ENCODE assay signal across 15 mouse cellular contexts in genomic region chr4:134065431-134066004, GRCm38 (mm10). TPM values are rescaled to one million over a fixed set of nuclear protein-coding genes. Genes with fewer than 3 reads are reported as not detected.
DNase-seq lines count a peak whose midpoint lies in the region; ATAC-seq lines count a peak whose summit lies in the region.
"Had no signal": no experiment of that assay in that cellular context is flagged by ENCODE, and none has a peak within 500 bp of the region (broad histone marks: within the 10 kb centered on the region; RNA-seq: fewer than 3 reads in every experiment).

No protein-coding gene starts in this region.

- ATAC-seq in heart, embryonic 12.5 days (ENCODE audit: insufficient number of reproducible peaks, low FRiP score) = no peak
- ATAC-seq in limb, embryonic 15.5 days (ENCODE audit: insufficient number of reproducible peaks, low FRiP score, low TSS enrichment, low read depth) = no peak
- peak; percentile 49; the same call in 1 of the 2 replicates for ATAC-seq in stomach, embryonic 16.5 days (ENCODE audit: insufficient read depth, low FRiP score)
- no peak for ATAC-seq in activated CD4-positive, CD25-positive, alpha-beta regulatory T cell, adult 4 months
- ATAC-seq: forebrain, embryonic 15.5 days; Patski had no signal

- H3K27ac ChIP-seq in heart, embryonic 12.5 days (ENCODE audit: poor library complexity, severe bottlenecking) = no peak overlapping the region
- H3K27ac ChIP-seq in limb, embryonic 15.5 days = no peak overlapping the region
- 0 out of 2 replicates have a peak overlapping the region, but pooled peaks have one; percentile 25 for H3K27ac ChIP-seq in stomach, embryonic 16.5 days (ENCODE audit: low read length)
- H3K27ac ChIP-seq: forebrain, embryonic 15.5 days; neural tube, embryonic 13.5 days had no signal

- no peaks in the 10 kb centered on the region for H3K36me3 ChIP-seq in heart, embryonic 12.5 days
- no peaks in the 10 kb centered on the region for H3K36me3 ChIP-seq in limb, embryonic 15.5 days
- H3K36me3 ChIP-seq in stomach, embryonic 16.5 days (ENCODE audit: control insufficient read depth, insufficient read depth, low read length) = no peaks in the 10 kb centered on the region
- H3K36me3 ChIP-seq: forebrain, embryonic 15.5 days; neural tube, embryonic 13.5 days had no signal

- 23% methylated on average over 23 of the region's 23 CpGs for WGBS in heart, embryonic 12.5 days
- WGBS in limb, embryonic 15.5 days = 19% methylated on average over 23 of the region's 23 CpGs
- 15% methylated on average over 23 of the region's 23 CpGs for WGBS in stomach, embryonic 16.5 days

- peaks cover 9% of the 10 kb centered on the region; the same call in 1 of the 2 replicates for H3K4me1 ChIP-seq in heart, embryonic 12.5 days (replicated peaks)
- H3K4me1 ChIP-seq in limb, embryonic 15.5 days = peaks cover 13% of the 10 kb centered on the region; the same call in 1 of the 2 replicates
- peaks cover 5% of the 10 kb centered on the region; the same call in 1 of the 2 replicates for H3K4me1 ChIP-seq in stomach, embryonic 16.5 days (ENCODE audit: control insufficient read depth, insufficient read depth, low read length)
- H3K4me1 ChIP-seq: forebrain, embryonic 15.5 days; neural tube, embryonic 13.5 days had no signal

- H3K9me3 ChIP-seq in heart, embryonic 12.5 days (replicated peaks) = no peaks in the 10 kb centered on the region
- H3K9me3 ChIP-seq in limb, embryonic 15.5 days = no peaks in the 10 kb centered on the region
- H3K9me3 ChIP-seq in stomach, embryonic 16.5 days (replicated peaks; ENCODE audit: control insufficient read depth, low read length) = no peaks in the 10 kb centered on the region
- H3K9me3 ChIP-seq: forebrain, embryonic 15.5 days; neural tube, embryonic 13.5 days had no signal

- intact Hi-C loops in heart, postnatal 25 days (cut with DNase I) = no loop called here

- peaks cover 63% of the 10 kb centered on the region for H3K27me3 ChIP-seq in heart, embryonic 12.5 days (replicated peaks)
- peaks cover 27% of the 10 kb centered on the region for H3K27me3 ChIP-seq in limb, embryonic 15.5 days
- no peaks in the 10 kb centered on the region for H3K27me3 ChIP-seq in stomach, embryonic 16.5 days (ENCODE audit: control insufficient read depth, insufficient read depth, low read length)
- H3K27me3 ChIP-seq: Patski had no signal

- no peak for DNase-seq in heart, postnatal 25 days (ENCODE audit: low spot score)
- DNase-seq in kidney, adult 18-20 months = peak; percentile 32
- no peak for DNase-seq in layer of hippocampus, adult 9-10 months (ENCODE audit: low spot score)
- DNase-seq in cerebellum, adult 11-12 months = no peak
- DNase-seq: heart, adult 11 months had no signal

- peak overlapping the region; percentile 15; the same call in 1 of the 2 replicates for H3K4me3 ChIP-seq in heart, embryonic 12.5 days
- H3K4me3 ChIP-seq in limb, embryonic 15.5 days = peak overlapping the region; percentile 25
- H3K4me3 ChIP-seq in stomach, embryonic 16.5 days (replicated peaks; ENCODE audit: low read length) = peak overlapping the region; percentile 28
- H3K4me3 ChIP-seq: forebrain, embryonic 15.5 days; megakaryocyte, embryonic 14.5 days; neural tube, embryonic 13.5 days had no signal

- H3K9ac ChIP-seq in heart, embryonic 12.5 days = no peak overlapping the region
- no peak overlapping the region for H3K9ac ChIP-seq in limb, embryonic 15.5 days
- peak overlapping the region; percentile 20; the same call in 1 of the 2 replicates for H3K9ac ChIP-seq in stomach, embryonic 16.5 days (ENCODE audit: low read length)
- H3K9ac ChIP-seq: forebrain, embryonic 15.5 days; neural tube, embryonic 13.5 days had no signal

- H3K4me2 ChIP-seq in heart, embryonic 12.5 days = peak overlapping the region; percentile 19; the same call in 1 of the 2 replicates
- H3K4me2 ChIP-seq in limb, embryonic 15.5 days = 0 out of 2 replicates have a peak overlapping the region, but pooled peaks have one; percentile 14
- peak overlapping the region; percentile 45; the same call in 1 of the 2 replicates for H3K4me2 ChIP-seq in stomach, embryonic 16.5 days (ENCODE audit: low read depth, low read length)
- H3K4me2 ChIP-seq: forebrain, embryonic 15.5 days; neural tube, embryonic 13.5 days had no signal

RNA-seq across cellular contexts. Expression of gene Crybg2, which starts 4.9 kb away (rescaled TPM):
- polyA plus RNA-seq in heart, embryonic 12.5 days (2016; fragmentation: Nextera tagmentation; extraction: Ambion mirVana) = 0.41 and 0.51 TPM in 2 replicates
- total RNA-seq in heart, postnatal 25 days (2021) = not detected
- 17.3 and 17.5 TPM in 2 replicates for polyA plus RNA-seq in limb, embryonic 15.5 days (2015; fragmentation: Nextera tagmentation; extraction: Ambion mirVana)
- polyA plus RNA-seq in stomach, embryonic 16.5 days (2015; fragmentation: Nextera tagmentation; extraction: Ambion mirVana) = 19.3 and 26.8 TPM in 2 replicates
- 10 to 100 TPM; 15.7 to 20.2 TPM for polyA plus RNA-seq in activated CD4-positive, CD25-positive, alpha-beta regulatory T cell, adult 4 months (2017; shearing (Covaris generic))
- total RNA-seq: common myeloid progenitor, adult 5-6 weeks had no signal

RNA-seq across cellular contexts. Expression of gene Zfp683, which starts 11.9 kb away (rescaled TPM):
- polyA plus RNA-seq in heart, embryonic 12.5 days (2016; fragmentation: Nextera tagmentation; extraction: Ambion mirVana) = not detected in 2 replicates
- not detected for total RNA-seq in heart, postnatal 25 days (2021)
- not detected in 2 replicates for polyA plus RNA-seq in limb, embryonic 15.5 days (2015; fragmentation: Nextera tagmentation; extraction: Ambion mirVana)
- not detected in 2 replicates for polyA plus RNA-seq in stomach, embryonic 16.5 days (2015; fragmentation: Nextera tagmentation; extraction: Ambion mirVana)
- under 1 TPM; 0.33 to 0.37 TPM for polyA plus RNA-seq in activated CD4-positive, CD25-positive, alpha-beta regulatory T cell, adult 4 months (2017; shearing (Covaris generic))
- total RNA-seq: common myeloid progenitor, adult 5-6 weeks; left cerebral cortex, postnatal 10 days had no signal
- polyA plus RNA-seq: forebrain, embryonic 15.5 days; neural tube, embryonic 13.5 days; Patski had no signal

RNA-seq across cellular contexts. Expression of gene Cd52, which starts 29.4 kb away (rescaled TPM):
- polyA plus RNA-seq in heart, embryonic 12.5 days (2016; fragmentation: Nextera tagmentation; extraction: Ambion mirVana) = 4.3 and 5.7 TPM in 2 replicates
- 1 to 10 TPM; 3.6 to 4.5 TPM for total RNA-seq in heart, postnatal 25 days (2021)
- polyA plus RNA-seq in limb, embryonic 15.5 days (2015; fragmentation: Nextera tagmentation; extraction: Ambion mirVana) = 15.9 and 20.1 TPM in 2 replicates
- polyA plus RNA-seq in stomach, embryonic 16.5 days (2015; fragmentation: Nextera tagmentation; extraction: Ambion mirVana) = 25.8 and 44.2 TPM in 2 replicates
- polyA plus RNA-seq in activated CD4-positive, CD25-positive, alpha-beta regulatory T cell, adult 4 months (2017; shearing (Covaris generic)) = 1,000 to 10,000 TPM; 3,607 to 4,442 TPM
- polyA plus RNA-seq: Patski had no signal

RNA-seq across cellular contexts. Expression of gene Ubxn11, which starts 36.9 kb away (rescaled TPM):
- 2.2 and 2.7 TPM in 2 replicates for polyA plus RNA-seq in heart, embryonic 12.5 days (2016; fragmentation: Nextera tagmentation; extraction: Ambion mirVana)
- 1 to 10 TPM; 1.1 to 1.5 TPM for total RNA-seq in heart, postnatal 25 days (2021)
- polyA plus RNA-seq in limb, embryonic 15.5 days (2015; fragmentation: Nextera tagmentation; extraction: Ambion mirVana) = 10.7 and 13.3 TPM in 2 replicates
- polyA plus RNA-seq in stomach, embryonic 16.5 days (2015; fragmentation: Nextera tagmentation; extraction: Ambion mirVana) = 6.4 and 7.0 TPM in 2 replicates
- polyA plus RNA-seq in activated CD4-positive, CD25-positive, alpha-beta regulatory T cell, adult 4 months (2017; shearing (Covaris generic)) = 10 to 100 TPM; 33.7 to 34.2 TPM

RNA-seq across cellular contexts. Expression of gene Lin28a, which starts 46.9 kb away (rescaled TPM):
- 0.64 and 0.99 TPM in 2 replicates for polyA plus RNA-seq in heart, embryonic 12.5 days (2016; fragmentation: Nextera tagmentation; extraction: Ambion mirVana)
- not detected for total RNA-seq in heart, postnatal 25 days (2021)
- 0.17 TPM in 1 of 2 replicates, not detected in the other for polyA plus RNA-seq in limb, embryonic 15.5 days (2015; fragmentation: Nextera tagmentation; extraction: Ambion mirVana)
- polyA plus RNA-seq in stomach, embryonic 16.5 days (2015; fragmentation: Nextera tagmentation; extraction: Ambion mirVana) = 0.13 and 0.22 TPM in 2 replicates
- polyA plus RNA-seq in activated CD4-positive, CD25-positive, alpha-beta regulatory T cell, adult 4 months (2017; shearing (Covaris generic)) = not detected
- total RNA-seq: left cerebral cortex, postnatal 10 days had no signal
- polyA plus RNA-seq: forebrain, embryonic 15.5 days; Patski had no signal

Comparison
In these comparisons a context has a peak if more than half of its experiments do, and no peak if none do; other contexts are left out.
1. RNA of gene Crybg2, which starts 4.9 kb away (polyA plus RNA-seq): 15.7 to 20.2 TPM in activated CD4-positive, CD25-positive, alpha-beta regulatory T cell, adult 4 months, 19.3 to 26.8 TPM in stomach, embryonic 16.5 days and 17.3 to 17.5 TPM in limb, embryonic 15.5 days; 0.41 to 0.51 TPM in heart, embryonic 12.5 days; every median in the first group is over 10 times any median in the second.
2. RNA of gene Cd52, which starts 29.4 kb away (polyA plus RNA-seq): 3,607 to 4,442 TPM in activated CD4-positive, CD25-positive, alpha-beta regulatory T cell, adult 4 months; 25.8 to 44.2 TPM in stomach, embryonic 16.5 days, 15.9 to 20.1 TPM in limb, embryonic 15.5 days and 4.3 to 5.7 TPM in heart, embryonic 12.5 days; every median in the first group is over 10 times any median in the second.
3. Peak in every context shown above with its lines, with median percentiles within 50 percentile points of each other: H3K4me2 ChIP-seq and H3K4me3 ChIP-seq.